Mouse (Mus musculus) limb, embryonic 10.5 days (tissue): ENCODE data around the gene Kctd10. TPM values are rescaled to one million over a fixed set of nuclear protein-coding genes. Genes with fewer than 3 reads are reported as not detected.
A peak's percentile ranks its signal among the peaks of the same experiment; 100 is the strongest.

Experiments used
- DNase-seq: peaks from one replicate; pipeline ENCODE4 v3.0.0-alpha.2; 2017; ENCODE audit warnings: low spot score
- H3K27ac ChIP-seq: fragments of 300-500 bp; sonication (generic); 2 replicates; pipeline ENCODE4 v1.5.1; 2016; ENCODE audit warnings: mild to moderate bottlenecking
- H3K27me3 ChIP-seq: fragments of 300-500 bp; sonication (generic); 2 replicates; pipeline ENCODE4 v1.6.1; 2016; ENCODE audit warnings: low read depth, mild to moderate bottlenecking; ENCODE audit not compliant: poor library complexity, severe bottlenecking
- H3K36me3 ChIP-seq: fragments of 300-500 bp; sonication (generic); 2 replicates; pipeline ENCODE4 v1.6.1; 2016; ENCODE audit warnings: mild to moderate bottlenecking, moderate library complexity
- H3K4me1 ChIP-seq: fragments of 300-500 bp; sonication (generic); 2 replicates; pipeline ENCODE4 v1.6.1; 2016
- H3K4me3 ChIP-seq: fragments of 300-500 bp; sonication (generic); 2 replicates; pipeline ENCODE4 v1.5.1; 2016; ENCODE audit warnings: mild to moderate bottlenecking, moderate library complexity
- H3K9me3 ChIP-seq: fragments of 300-500 bp; sonication (generic); replicated peaks from 2 replicates; pipeline ENCODE4 v1.6.1; 2016; ENCODE audit warnings: mild to moderate bottlenecking
- WGBS: fragments of 180-500 bp; shearing (Covaris S2); methylation state at CpG from one replicate; pipeline ENCODE4 v1.1.7; 2016; 5-methylcytosine and 5-hydroxymethylcytosine counted together
- polyA plus RNA-seq: library from polyadenylated mRNA; unstranded; fragments of >200 nt; fragmentation: Nextera tagmentation; extraction: Ambion mirVana; gene quantifications from 2 replicates; pipeline ENCODE4 v1.2.1, GENCODE M21; 2016

The Kctd10 gene
- polyA plus RNA-seq, 1 experiment from 2014 or later: 103 TPM

GRCm38 (mm10) chr5:114358833-114359232 is 21.5 kb downstream of the Kctd10 start:
- Histone ChIP-seq H3K27me3 (no peaks in the 10 kb centered on the region), H3K4me1 (peaks cover 38% of the 10 kb centered on the region), H3K4me3 (no peak overlapping the region), H3K36me3 (peaks cover 53% of the 10 kb centered on the region), H3K27ac (peak overlapping the region; percentile 39; the same call in 1 of the 2 replicates), H3K9me3 (no peaks in the 10 kb centered on the region)
- WGBS: 82% methylated on average over 10 of the region's 10 CpGs
- no peak for DNase-seq

- 61% methylated on average over 23 of the region's 23 CpGs for WGBS
- peak overlapping the region; percentile 24; the same call in 1 of the 2 replicates for H3K4me3 ChIP-seq
- DNase-seq: no peak
- no peaks in the 10 kb centered on the region for H3K27me3 ChIP-seq
- peaks cover 38% of the 10 kb centered on the region for H3K4me1 ChIP-seq
- peak overlapping the region; percentile 71 for H3K27ac ChIP-seq
- no peaks in the 10 kb centered on the region for H3K9me3 ChIP-seq
- H3K36me3 ChIP-seq: peaks cover 36% of the 10 kb centered on the region
These were observed 23.2 kb downstream of the Kctd10 start for GRCm38 (mm10) chr5:114356936-114357751.

DNA sequence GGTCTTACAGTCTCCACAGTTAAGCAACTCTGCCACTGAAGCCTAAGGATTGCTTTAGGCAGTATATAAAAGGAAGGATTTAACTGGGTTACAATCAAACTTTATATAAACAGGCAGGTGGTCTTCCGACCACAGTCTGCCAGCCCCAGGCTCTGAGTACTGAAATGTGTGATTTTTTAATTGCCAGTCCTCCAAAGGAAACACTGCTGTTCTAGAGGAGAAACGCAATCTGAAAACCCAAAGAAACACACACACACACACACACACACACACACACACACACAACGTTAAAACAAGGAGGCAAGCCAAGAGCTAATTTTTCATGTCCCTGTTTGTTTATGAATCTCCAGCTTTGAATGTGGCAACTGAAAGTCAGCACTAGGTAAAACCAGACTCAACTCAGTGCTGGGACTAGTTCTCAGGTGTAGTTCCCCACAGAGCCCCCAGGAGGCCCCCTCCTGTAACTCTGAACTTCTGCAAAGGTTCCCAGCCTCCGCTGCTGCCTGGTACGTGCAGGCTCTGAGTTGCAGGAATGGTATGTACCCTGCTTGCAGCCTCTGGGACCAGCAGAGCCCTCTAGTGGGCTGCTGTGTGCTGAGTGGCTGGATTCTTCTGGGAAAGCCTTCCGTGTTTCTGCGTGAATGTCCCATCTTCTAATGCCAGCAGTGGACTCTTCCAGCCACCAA is 23.9 kb downstream of the Kctd10 start:
- Histone ChIP-seq H3K9me3 (no peaks in the 10 kb centered on the region), H3K4me3 (peak overlapping the region; percentile 24; the same call in 1 of the 2 replicates), H3K36me3 (peaks cover 29% of the 10 kb centered on the region), H3K4me1 (peaks cover 40% of the 10 kb centered on the region), H3K27ac (peak overlapping the region; percentile 71), H3K27me3 (no peaks in the 10 kb centered on the region)
- WGBS: 32% methylated on average over 7 of the region's 7 CpGs
- peak; percentile 77 for DNase-seq

DNA sequence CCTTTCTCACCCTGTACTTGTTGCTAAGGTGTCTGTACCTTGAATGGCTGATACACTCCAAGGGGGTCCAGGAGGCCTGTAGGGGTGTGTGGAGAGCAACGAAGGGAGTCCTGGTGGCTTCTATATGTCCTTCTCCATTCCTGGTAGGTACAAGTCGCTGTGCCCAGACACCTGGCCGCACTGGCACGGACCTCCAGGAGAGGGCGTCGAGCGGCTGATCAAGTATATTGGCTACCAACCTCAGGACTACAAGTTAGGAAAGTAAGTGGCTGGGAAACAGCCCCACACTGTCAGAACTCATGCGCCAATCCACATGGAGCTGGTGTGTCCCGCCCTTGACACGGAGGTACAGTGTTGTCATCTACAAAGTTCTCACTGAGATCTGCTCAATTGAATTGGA is 28.8 kb downstream of the Kctd10 start:
- Histone ChIP-seq H3K9me3 (no peaks in the 10 kb centered on the region), H3K4me3 (no peak overlapping the region), H3K27ac (no peak overlapping the region), H3K27me3 (no peaks in the 10 kb centered on the region), H3K36me3 (no peaks in the 10 kb centered on the region), H3K4me1 (peaks cover 20% of the 10 kb centered on the region)
- WGBS: 67% methylated on average over 10 of the region's 10 CpGs
- DNase-seq: no peak

- H3K4me1 ChIP-seq: peaks cover 16% of the 10 kb centered on the region; the same call in 1 of the 2 replicates
- no peak overlapping the region for H3K4me3 ChIP-seq
- no peak overlapping the region for H3K27ac ChIP-seq
- H3K36me3 ChIP-seq: no peaks in the 10 kb centered on the region
- DNase-seq: no peak
- no peaks in the 10 kb centered on the region for H3K9me3 ChIP-seq
- no peaks in the 10 kb centered on the region for H3K27me3 ChIP-seq
- 87% methylated on average over 10 of the region's 10 CpGs for whole genome bisulfite sequencing
These were observed 33.3 kb downstream of the Kctd10 start for GRCm38 (mm10) chr5:114347005-114347404.

- DNase-seq: no peak
- H3K4me1 ChIP-seq: peaks cover 12% of the 10 kb centered on the region; the same call in 1 of the 2 replicates
- H3K9me3 ChIP-seq: no peaks in the 10 kb centered on the region
- H3K36me3 ChIP-seq: no peaks in the 10 kb centered on the region
- no peak overlapping the region for H3K27ac ChIP-seq
- no peaks in the 10 kb centered on the region for H3K27me3 ChIP-seq
- H3K4me3 ChIP-seq: no peak overlapping the region
- WGBS: 57% methylated on average over 3 of the region's 3 CpGs
These were observed 34.8 kb downstream of the Kctd10 start for GRCm38 (mm10) chr5:114345538-114345937.

DNA sequence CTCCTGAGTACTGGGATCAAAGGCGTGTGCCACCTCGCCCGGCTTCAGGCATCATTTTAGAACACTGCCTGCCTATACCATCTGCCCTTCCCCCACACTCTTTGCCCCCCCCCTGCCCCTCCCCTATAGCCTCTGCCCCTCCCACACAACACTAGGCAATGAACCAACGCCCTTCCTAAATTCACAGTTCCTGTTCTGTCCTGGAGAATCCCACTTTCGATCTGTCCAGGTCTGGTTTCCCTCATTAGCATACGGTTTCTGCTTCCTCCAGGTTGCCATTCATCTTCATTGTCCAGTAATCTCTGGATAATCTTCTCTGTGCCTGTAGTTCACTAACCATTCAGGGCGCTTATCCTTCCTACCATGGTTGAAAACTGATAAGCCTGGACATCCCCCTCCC is 36.7 kb downstream of the Kctd10 start:
- 87% methylated on average over 7 of the region's 7 CpGs for WGBS
- H3K36me3 ChIP-seq: no peaks in the 10 kb centered on the region
- H3K27ac ChIP-seq: no peak overlapping the region
- no peak for DNase-seq
- H3K27me3 ChIP-seq: peaks cover 4% of the 10 kb centered on the region; the same call in 1 of the 2 replicates
- no peaks in the 10 kb centered on the region for H3K9me3 ChIP-seq
- H3K4me1 ChIP-seq: peaks cover 12% of the 10 kb centered on the region; the same call in 1 of the 2 replicates
- H3K4me3 ChIP-seq: no peak overlapping the region

DNA sequence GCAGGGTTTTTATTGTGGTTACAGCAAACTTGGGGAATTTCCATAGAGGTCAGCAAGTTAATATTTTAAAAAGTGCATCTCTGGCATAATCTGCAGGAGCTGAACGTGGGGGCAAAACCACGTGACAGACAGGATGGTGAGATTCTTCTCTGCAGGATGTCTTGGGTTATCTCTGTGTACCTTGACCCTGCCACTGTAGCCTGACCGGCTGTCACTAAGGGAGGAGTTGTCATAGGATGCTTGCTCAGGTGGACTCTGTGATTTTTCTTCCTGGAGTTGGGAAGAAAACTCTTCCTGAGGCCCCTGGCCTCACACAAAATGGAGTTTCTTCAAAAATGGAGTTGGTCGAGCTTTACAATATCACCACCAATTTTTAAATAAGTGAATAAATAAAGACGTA is 37.3 kb downstream of the Kctd10 start:
- Histone ChIP-seq H3K27ac (no peak overlapping the region), H3K36me3 (no peaks in the 10 kb centered on the region), H3K9me3 (no peaks in the 10 kb centered on the region), H3K4me3 (no peak overlapping the region), H3K27me3 (peaks cover 4% of the 10 kb centered on the region; the same call in 1 of the 2 replicates), H3K4me1 (peaks cover 11% of the 10 kb centered on the region; the same call in 1 of the 2 replicates)
- 91% methylated on average over 5 of the region's 5 CpGs for WGBS
- DNase-seq: no peak

GRCm38 (mm10) chr5:114323791-114324507 is 56.4 kb downstream of the Kctd10 start:
- Histone ChIP-seq H3K27me3 (peaks cover 5% of the 10 kb centered on the region), H3K27ac (peak overlapping the region; percentile 15), H3K9me3 (no peaks in the 10 kb centered on the region), H3K36me3 (no peaks in the 10 kb centered on the region), H3K4me3 (peak overlapping the region; percentile 16; the same call in 1 of the 2 replicates), H3K4me1 (peaks cover 13% of the 10 kb centered on the region)
- 25% methylated on average over 16 of the region's 16 CpGs for WGBS
- DNase-seq: peak; percentile 72

- DNase-seq: no peak
- Histone ChIP-seq H3K27me3 (peaks cover 5% of the 10 kb centered on the region), H3K4me3 (peak overlapping the region; percentile 16; the same call in 1 of the 2 replicates), H3K36me3 (no peaks in the 10 kb centered on the region), H3K9me3 (no peaks in the 10 kb centered on the region), H3K4me1 (peaks cover 15% of the 10 kb centered on the region), H3K27ac (peak overlapping the region; percentile 15)
- WGBS: 58% methylated on average over 25 of the region's 25 CpGs
These were observed 57.1 kb downstream of the Kctd10 start for GRCm38 (mm10) chr5:114323105-114323790.
